Mouse (Mus musculus): Measurements from ENCODE around the gene Anxa7. TPM values are rescaled to one million over a fixed set of nuclear protein-coding genes. Genes with fewer than 3 reads are reported as not detected.

Gene Anxa7
- polyA plus RNA-seq, 1 experiment from 2014 or later = 38.1 TPM

DNA sequence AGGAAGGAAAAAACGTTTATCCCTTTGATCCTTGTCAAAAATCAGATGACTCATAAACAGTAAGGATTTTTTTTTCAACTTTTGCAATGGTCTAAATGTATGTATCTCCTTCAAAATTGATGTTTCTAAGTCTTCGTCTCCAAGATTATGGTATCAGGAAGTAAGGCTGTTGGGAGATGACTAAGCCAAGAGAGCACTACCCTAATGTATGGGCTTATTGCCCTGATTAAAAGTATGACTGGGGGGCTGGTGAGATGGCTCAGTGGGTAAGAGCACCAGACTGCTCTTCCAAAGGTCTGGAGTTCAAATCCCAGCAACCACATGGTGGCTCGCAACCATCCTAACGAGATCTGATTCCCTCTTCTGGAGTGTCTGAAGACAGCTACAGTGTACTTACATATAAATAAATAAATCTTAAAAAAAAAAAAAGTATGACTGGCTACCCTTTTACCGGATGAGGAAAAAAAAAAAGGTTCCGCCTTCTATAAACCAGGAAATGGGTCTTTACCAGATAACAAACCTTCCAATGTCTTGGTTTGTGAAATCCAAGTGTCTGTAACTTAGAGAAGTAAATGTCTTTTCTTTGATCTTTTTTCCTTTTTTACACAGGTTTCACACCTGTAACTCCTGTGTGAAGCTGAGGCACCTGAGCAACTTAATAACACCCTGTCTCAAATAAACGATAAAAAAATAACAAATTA, 2.3 kb upstream of the Anxa7 start:
- Histone ChIP-seq H3K36me3 (ENCODE audit: control insufficient read depth, insufficient read depth, low read length) (peaks cover 7% of the 10 kb centered on the region), H3K9me3 (replicated peaks; ENCODE audit: control insufficient read depth, low read length) (no peaks in the 10 kb centered on the region), H3K4me2 (no peak overlapping the region), H3K4me3 (ENCODE audit: low read depth, low read length) (no peak overlapping the region), H3K27me3 (ENCODE audit: control insufficient read depth, insufficient read depth, low read length) (no peaks in the 10 kb centered on the region), H3K27ac (ENCODE audit: low read depth, low read length) (no peak overlapping the region), H3K4me1 (ENCODE audit: control insufficient read depth, insufficient read depth, low read length) (peaks cover 13% of the 10 kb centered on the region), H3K9ac (ENCODE audit: low read depth, low read length) (no peak overlapping the region)
- WGBS (ENCODE audit: insufficient replicate concordance) = 84% methylated on average over 7 of the region's 7 CpGs
- no peak for ATAC-seq (replicated peaks; ENCODE audit: insufficient number of reproducible peaks, low FRiP score, low TSS enrichment)

- no peak overlapping the region for H3K4me2 ChIP-seq
- no peak overlapping the region for H3K9ac ChIP-seq (ENCODE audit: low read depth, low read length)
- H3K27me3 ChIP-seq (ENCODE audit: control insufficient read depth, insufficient read depth, low read length) = no peaks in the 10 kb centered on the region
- H3K9me3 ChIP-seq (replicated peaks; ENCODE audit: control insufficient read depth, low read length) = no peaks in the 10 kb centered on the region
- no peak overlapping the region for H3K4me3 ChIP-seq (ENCODE audit: low read depth, low read length)
- 17% methylated on average over 5 of the region's 5 CpGs for WGBS (ENCODE audit: insufficient replicate concordance)
- ATAC-seq (replicated peaks; ENCODE audit: insufficient number of reproducible peaks, low FRiP score, low TSS enrichment) = peak; percentile 53; the same call in 1 of the 2 replicates
- H3K27ac ChIP-seq (ENCODE audit: low read depth, low read length) = no peak overlapping the region
- peaks cover 13% of the 10 kb centered on the region for H3K4me1 ChIP-seq (ENCODE audit: control insufficient read depth, insufficient read depth, low read length)
- peaks cover 7% of the 10 kb centered on the region for H3K36me3 ChIP-seq (ENCODE audit: control insufficient read depth, insufficient read depth, low read length)
These were observed 1.3 kb upstream of the Anxa7 start for GRCm38 (mm10) chr14:20481211-20481610.

DNA sequence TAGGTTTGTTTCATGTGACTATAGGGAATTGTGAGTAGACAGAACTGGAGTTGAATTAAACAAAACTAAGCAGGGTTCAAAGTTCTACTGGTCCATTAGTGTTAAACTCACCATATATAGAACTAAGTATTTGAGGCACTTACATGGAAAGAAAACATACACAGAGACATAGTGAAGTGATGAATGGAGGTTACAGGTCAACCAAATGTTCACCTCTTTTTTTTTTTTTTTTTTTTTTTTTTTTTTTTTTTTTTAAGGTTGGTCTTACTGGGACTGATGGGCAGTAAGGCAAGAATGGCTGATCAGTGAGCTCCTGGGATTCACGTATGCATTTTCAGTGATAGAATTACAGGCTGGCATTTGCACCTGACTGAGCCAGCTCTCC, 254 bp upstream of the Anxa7 start:
- peaks cover 6% of the 10 kb centered on the region for H3K36me3 ChIP-seq (ENCODE audit: control insufficient read depth, insufficient read depth, low read length)
- WGBS (ENCODE audit: insufficient replicate concordance) = 53% methylated on average over 1 of the region's 1 CpGs
- H3K4me2 ChIP-seq = peak overlapping the region; percentile 83
- no peaks in the 10 kb centered on the region for H3K27me3 ChIP-seq (ENCODE audit: control insufficient read depth, insufficient read depth, low read length)
- no peaks in the 10 kb centered on the region for H3K9me3 ChIP-seq (replicated peaks; ENCODE audit: control insufficient read depth, low read length)
- peak overlapping the region; percentile 80; the same call in 1 of the 2 replicates for H3K9ac ChIP-seq (ENCODE audit: low read depth, low read length)
- H3K4me3 ChIP-seq (ENCODE audit: low read depth, low read length) = peak overlapping the region; percentile 89
- ATAC-seq (replicated peaks; ENCODE audit: insufficient number of reproducible peaks, low FRiP score, low TSS enrichment) = no peak
- peaks cover 13% of the 10 kb centered on the region for H3K4me1 ChIP-seq (ENCODE audit: control insufficient read depth, insufficient read depth, low read length)
- H3K27ac ChIP-seq (ENCODE audit: low read depth, low read length) = no peak overlapping the region

- peak overlapping the region; percentile 89 for H3K4me3 ChIP-seq (ENCODE audit: low read depth, low read length)
- peak overlapping the region; percentile 83 for H3K4me2 ChIP-seq
- peak overlapping the region; percentile 80 for H3K9ac ChIP-seq (ENCODE audit: low read depth, low read length)
- H3K36me3 ChIP-seq (ENCODE audit: control insufficient read depth, insufficient read depth, low read length) = no peaks in the 10 kb centered on the region
- peak overlapping the region; percentile 64 for H3K27ac ChIP-seq (ENCODE audit: low read depth, low read length)
- H3K4me1 ChIP-seq (ENCODE audit: control insufficient read depth, insufficient read depth, low read length) = peaks cover 13% of the 10 kb centered on the region
- H3K27me3 ChIP-seq (ENCODE audit: control insufficient read depth, insufficient read depth, low read length) = no peaks in the 10 kb centered on the region
- ATAC-seq (replicated peaks; ENCODE audit: insufficient number of reproducible peaks, low FRiP score, low TSS enrichment) = peak; percentile 65
- H3K9me3 ChIP-seq (replicated peaks; ENCODE audit: control insufficient read depth, low read length) = no peaks in the 10 kb centered on the region
- 13% methylated on average over 7 of the region's 7 CpGs for WGBS (ENCODE audit: insufficient replicate concordance)
These were observed 1.1 kb downstream of the Anxa7 start for GRCm38 (mm10) chr14:20478801-20479200.

DNA sequence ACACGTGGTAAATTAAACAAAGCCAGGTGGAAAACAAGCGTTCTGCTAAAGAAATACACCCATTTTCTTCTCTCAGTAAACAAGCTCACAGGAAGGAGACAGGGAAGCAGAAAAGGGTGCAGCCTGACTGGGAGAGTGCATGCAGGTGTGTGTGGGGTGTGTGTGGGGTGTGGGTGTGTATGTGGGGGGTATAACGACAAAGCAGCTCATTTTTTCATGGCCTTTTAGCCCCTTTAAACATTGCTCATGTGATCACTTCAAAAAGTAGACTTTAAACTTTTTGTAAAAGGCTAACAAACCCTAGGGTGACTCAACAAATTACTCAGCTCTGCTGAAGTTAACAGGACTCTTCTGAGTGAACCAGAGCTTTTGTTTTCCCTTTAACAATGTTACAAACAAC, 1.5 kb downstream of the Anxa7 start:
- 55% methylated on average over 3 of the region's 3 CpGs for WGBS (ENCODE audit: insufficient replicate concordance)
- H3K4me3 ChIP-seq (ENCODE audit: low read depth, low read length) = peak overlapping the region; percentile 89
- H3K4me1 ChIP-seq (ENCODE audit: control insufficient read depth, insufficient read depth, low read length) = peaks cover 13% of the 10 kb centered on the region
- peak overlapping the region; percentile 83 for H3K4me2 ChIP-seq
- peak; percentile 11; the same call in 1 of the 2 replicates for ATAC-seq (replicated peaks; ENCODE audit: insufficient number of reproducible peaks, low FRiP score, low TSS enrichment)
- H3K27ac ChIP-seq (ENCODE audit: low read depth, low read length) = peak overlapping the region; percentile 35
- no peaks in the 10 kb centered on the region for H3K27me3 ChIP-seq (ENCODE audit: control insufficient read depth, insufficient read depth, low read length)
- H3K9ac ChIP-seq (ENCODE audit: low read depth, low read length) = peak overlapping the region; percentile 80
- no peaks in the 10 kb centered on the region for H3K36me3 ChIP-seq (ENCODE audit: control insufficient read depth, insufficient read depth, low read length)
- H3K9me3 ChIP-seq (replicated peaks; ENCODE audit: control insufficient read depth, low read length) = no peaks in the 10 kb centered on the region

- H3K27me3 ChIP-seq (ENCODE audit: control insufficient read depth, insufficient read depth, low read length) = no peaks in the 10 kb centered on the region
- H3K4me2 ChIP-seq = no peak overlapping the region
- no peaks in the 10 kb centered on the region for H3K9me3 ChIP-seq (replicated peaks; ENCODE audit: control insufficient read depth, low read length)
- H3K36me3 ChIP-seq (ENCODE audit: control insufficient read depth, insufficient read depth, low read length) = no peaks in the 10 kb centered on the region
- WGBS (ENCODE audit: insufficient replicate concordance) = 71% methylated on average over 4 of the region's 4 CpGs
- ATAC-seq (replicated peaks; ENCODE audit: insufficient number of reproducible peaks, low FRiP score, low TSS enrichment) = no peak
- no peak overlapping the region for H3K27ac ChIP-seq (ENCODE audit: low read depth, low read length)
- no peak overlapping the region for H3K4me3 ChIP-seq (ENCODE audit: low read depth, low read length)
- 0 out of 2 replicates have a peak overlapping the region, but pooled peaks have one; percentile 10 for H3K9ac ChIP-seq (ENCODE audit: low read depth, low read length)
- H3K4me1 ChIP-seq (ENCODE audit: control insufficient read depth, insufficient read depth, low read length) = peaks cover 13% of the 10 kb centered on the region
These were observed 2.5 kb downstream of the Anxa7 start for GRCm38 (mm10) chr14:20477261-20478025.

DNA sequence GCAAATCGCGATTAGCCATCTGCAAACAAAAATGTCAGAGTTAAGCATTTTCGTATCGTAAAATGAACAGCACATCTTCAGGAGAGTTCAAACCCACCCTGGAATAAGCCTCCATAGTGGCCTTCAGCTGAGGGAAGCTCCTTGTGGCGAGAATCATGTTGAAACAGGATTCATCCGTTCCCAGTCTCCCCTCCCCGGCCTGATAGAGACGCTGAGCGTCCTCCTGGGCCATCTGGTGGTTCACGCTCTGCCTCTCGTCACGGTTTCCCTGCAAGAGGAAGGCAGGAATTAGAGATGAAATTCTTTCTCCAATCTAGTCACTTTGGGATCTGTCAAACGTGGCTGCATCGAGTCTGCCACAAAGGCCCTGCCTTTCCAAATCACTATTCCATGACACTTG, 19.7 kb downstream of the Anxa7 start:
- Histone ChIP-seq H3K9me3 (replicated peaks; ENCODE audit: control insufficient read depth, low read length) (no peaks in the 10 kb centered on the region), H3K4me2 (no peak overlapping the region), H3K27me3 (ENCODE audit: control insufficient read depth, insufficient read depth, low read length) (no peaks in the 10 kb centered on the region), H3K9ac (ENCODE audit: low read depth, low read length) (no peak overlapping the region), H3K27ac (ENCODE audit: low read depth, low read length) (no peak overlapping the region), H3K4me1 (ENCODE audit: control insufficient read depth, insufficient read depth, low read length) (no peaks in the 10 kb centered on the region), H3K4me3 (ENCODE audit: low read depth, low read length) (no peak overlapping the region), H3K36me3 (ENCODE audit: control insufficient read depth, insufficient read depth, low read length) (peaks cover 28% of the 10 kb centered on the region)
- WGBS (ENCODE audit: insufficient replicate concordance) = 74% methylated on average over 14 of the region's 14 CpGs
- ATAC-seq (replicated peaks; ENCODE audit: insufficient number of reproducible peaks, low FRiP score, low TSS enrichment) = no peak

GRCm38 (mm10) chr14:20458378-20458777, 21.6 kb downstream of the Anxa7 start:
- H3K36me3 ChIP-seq (ENCODE audit: control insufficient read depth, insufficient read depth, low read length) = peaks cover 22% of the 10 kb centered on the region
- ATAC-seq (replicated peaks; ENCODE audit: insufficient number of reproducible peaks, low FRiP score, low TSS enrichment) = no peak
- no peak overlapping the region for H3K4me3 ChIP-seq (ENCODE audit: low read depth, low read length)
- no peak overlapping the region for H3K4me2 ChIP-seq
- H3K27ac ChIP-seq (ENCODE audit: low read depth, low read length) = no peak overlapping the region
- no peaks in the 10 kb centered on the region for H3K27me3 ChIP-seq (ENCODE audit: control insufficient read depth, insufficient read depth, low read length)
- H3K4me1 ChIP-seq (ENCODE audit: control insufficient read depth, insufficient read depth, low read length) = no peaks in the 10 kb centered on the region
- H3K9ac ChIP-seq (ENCODE audit: low read depth, low read length) = no peak overlapping the region
- no peaks in the 10 kb centered on the region for H3K9me3 ChIP-seq (replicated peaks; ENCODE audit: control insufficient read depth, low read length)
- 94% methylated on average over 9 of the region's 9 CpGs for WGBS (ENCODE audit: insufficient replicate concordance)
